Mouse (Mus musculus) frontal cortex, postnatal 25 days (tissue): ENCODE results near the gene Adk.

Source experiments
- DNase-seq, 2 experiments: peaks; one replicate each; pipeline ENCODE4 v3.0.0; 2022; ENCODE audit warnings: low spot score in 2 of 2

Adk gene

DNA sequence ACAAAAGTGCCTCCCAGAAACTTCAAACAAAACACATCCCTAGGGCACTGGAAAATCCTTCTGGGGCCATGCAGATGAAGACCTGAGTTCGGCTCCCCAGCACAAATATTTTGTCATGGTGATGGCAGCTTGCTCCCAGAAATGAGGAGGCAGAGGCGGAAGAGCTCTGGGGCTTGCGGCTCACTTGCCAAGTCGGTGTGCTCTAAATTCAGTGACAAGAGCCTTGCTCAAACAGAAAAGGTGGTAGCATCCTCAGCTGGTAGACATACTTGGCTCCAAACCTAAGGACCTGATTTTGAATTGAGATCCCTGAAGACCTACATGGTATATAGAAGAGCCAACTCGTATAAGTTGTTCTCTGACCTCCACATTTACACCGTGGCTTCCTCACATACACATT, 292.5 kb downstream of the Adk start:
- DNase-seq: no peak

GRCm38 (mm10) chr14:21348611-21349260, 296.4 kb downstream of the Adk start:
- no peak for DNase-seq

GRCm38 (mm10) chr14:21351646-21352045, 299.3 kb downstream of the Adk start:
- no peak for DNase-seq

GRCm38 (mm10) chr14:21356286-21356685, 303.9 kb downstream of the Adk start:
- DNase-seq: no peak

DNA sequence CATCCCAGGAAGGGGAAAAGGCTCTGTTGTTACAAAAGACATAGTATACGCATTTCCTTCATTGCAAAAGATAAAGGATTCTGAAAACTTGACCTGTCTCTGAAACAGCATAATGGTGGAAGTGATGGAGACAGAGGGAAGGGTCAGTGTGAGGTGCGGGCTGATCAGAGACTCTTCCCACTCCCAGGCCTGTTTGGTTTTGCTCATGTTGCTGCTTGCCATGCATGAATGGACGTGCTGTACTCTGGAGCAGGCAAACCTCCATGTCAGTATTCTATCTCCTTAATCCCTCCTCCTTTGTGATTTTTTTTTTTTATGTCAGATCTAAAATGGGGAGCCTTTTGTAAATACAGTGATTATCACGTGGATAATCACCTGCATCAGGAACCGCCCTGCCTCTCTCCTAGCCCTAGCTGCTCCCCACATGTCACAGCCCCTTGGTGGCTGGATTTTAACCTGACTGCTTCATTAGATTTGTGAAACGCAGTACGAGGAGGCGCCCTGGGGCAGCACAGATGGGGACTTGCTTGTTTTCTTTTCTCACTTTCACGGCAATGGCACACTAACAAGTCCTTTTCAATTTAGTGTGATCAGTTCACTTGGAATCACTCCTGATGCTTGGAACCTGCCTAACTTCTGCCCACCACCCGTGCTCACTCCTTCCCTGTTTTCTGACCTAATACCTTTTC, 307.0 kb downstream of the Adk start:
- no peak for DNase-seq

- no peak for DNase-seq
Measured at GRCm38 (mm10) chr14:21359896-21360525, 307.6 kb downstream of the Adk start.

DNA sequence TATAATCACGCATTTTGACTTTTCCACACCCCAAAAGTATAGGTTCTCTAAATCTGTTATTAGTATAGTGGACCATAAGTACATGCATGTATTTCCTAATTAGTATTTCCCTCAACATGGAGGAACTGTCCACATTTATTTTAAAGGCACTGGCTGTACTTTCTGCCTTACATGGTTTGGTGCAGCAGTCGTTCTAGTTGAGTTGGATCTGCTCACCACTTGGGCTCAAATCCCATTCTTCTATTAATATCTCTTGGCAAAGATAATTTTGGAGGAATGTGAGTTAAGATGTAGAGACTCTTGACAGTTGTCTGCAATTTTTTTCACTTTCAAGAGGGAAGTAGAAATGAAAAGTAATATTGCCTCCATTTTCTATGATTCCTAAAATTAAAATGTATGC, 314.7 kb downstream of the Adk start:
- DNase-seq: no peak

DNA sequence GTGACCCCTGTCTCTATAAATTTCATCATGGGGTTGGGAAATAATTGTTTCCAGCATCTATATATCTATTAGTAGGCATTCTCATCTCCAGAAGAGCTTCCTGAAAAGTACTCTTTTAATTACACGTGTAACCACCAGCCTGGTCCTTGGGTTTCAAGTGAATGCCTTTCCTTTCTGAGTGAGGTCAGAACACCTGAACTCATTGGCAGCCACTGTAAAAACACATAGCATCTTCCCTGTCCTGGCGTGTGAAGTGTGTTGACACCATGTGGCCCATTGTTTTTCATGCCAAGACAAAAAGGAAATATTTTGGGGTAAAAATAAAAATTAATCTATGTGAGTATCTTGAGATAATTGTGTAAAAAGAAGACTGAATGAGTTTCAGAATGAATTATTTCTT, 316.2 kb downstream of the Adk start:
- no peak for DNase-seq

GRCm38 (mm10) chr14:21369127-21369526, 316.8 kb downstream of the Adk start:
- peak; percentile 48 to 67 for DNase-seq

DNA sequence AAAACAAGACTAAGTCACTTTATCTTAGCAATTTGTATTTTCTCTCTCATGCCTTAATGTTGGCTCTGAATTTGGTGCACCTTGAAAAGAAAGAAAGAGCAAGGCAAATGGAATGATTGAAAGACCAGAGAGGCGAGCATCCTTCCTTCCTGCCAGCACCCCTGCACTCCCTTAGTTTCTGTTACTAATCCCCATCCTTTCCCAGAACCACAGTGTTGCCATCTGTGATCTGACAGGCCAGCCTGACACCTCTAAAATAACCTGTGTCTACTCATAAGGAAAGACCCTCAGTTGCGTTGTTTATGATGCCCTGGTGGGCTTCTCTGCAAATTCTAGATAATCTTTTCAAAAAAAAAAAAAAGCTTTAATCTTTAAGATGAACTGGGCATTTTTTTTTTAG, 319.6 kb downstream of the Adk start:
- DNase-seq: no peak

- no peak for DNase-seq
Measured at GRCm38 (mm10) chr14:21372689-21373088, 320.3 kb downstream of the Adk start.

DNA sequence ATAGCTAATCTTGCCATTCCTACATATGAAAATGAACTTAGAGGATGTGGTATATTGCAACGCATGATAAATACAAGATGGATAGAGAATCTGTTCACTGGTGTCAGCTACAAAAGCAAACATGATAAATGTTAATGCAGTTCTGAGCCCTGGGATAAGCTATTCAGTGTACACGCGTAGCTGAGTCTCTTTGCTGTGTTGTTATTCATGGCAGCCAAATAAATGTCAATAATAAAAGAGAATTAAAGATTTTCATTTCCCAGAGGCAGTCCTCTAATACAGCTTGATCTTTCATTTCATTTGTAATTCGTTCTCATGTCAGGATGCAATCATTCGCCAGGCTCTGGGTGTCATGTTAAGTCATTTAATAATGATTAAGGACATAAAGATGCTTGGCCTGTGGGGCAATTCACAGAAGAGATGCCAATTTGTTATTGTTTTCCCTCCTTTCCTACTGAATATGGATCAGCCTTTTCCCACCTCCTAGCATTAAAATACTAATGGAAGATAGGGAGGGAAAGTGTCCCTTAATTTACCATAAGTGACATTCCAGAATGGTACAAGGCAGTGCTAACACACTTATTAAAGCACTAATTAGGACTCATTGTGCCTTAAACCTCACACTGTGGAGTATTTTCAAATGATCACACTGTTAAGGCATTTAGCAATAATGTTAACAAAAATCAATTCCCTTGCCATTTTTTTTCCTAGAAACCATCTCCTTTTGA, 331.5 kb downstream of the Adk start:
- DNase-seq: no peak

DNA sequence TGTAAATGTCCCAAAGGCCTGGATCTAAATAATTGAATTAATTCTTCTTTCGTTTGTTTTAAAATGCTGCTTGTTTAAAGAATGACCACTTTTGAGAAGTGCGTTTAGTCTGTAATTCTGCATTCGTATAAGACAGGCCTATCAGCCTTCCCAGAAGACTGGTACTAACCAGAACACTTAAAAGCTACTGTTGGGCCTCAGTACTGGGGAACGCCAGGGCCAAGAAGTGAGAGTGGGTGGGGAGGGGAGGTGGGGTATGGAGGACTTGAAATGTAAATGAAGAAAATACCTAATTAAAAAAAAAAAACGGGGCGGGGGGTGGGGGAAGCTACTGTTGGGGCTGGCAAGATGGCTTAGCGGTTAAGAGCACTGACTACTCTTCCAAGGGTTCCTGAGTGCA, 347.1 kb downstream of the Adk start:
- no peak for DNase-seq

GRCm38 (mm10) chr14:21402157-21402601, 349.8 kb downstream of the Adk start:
- no peak for DNase-seq

GRCm38 (mm10) chr14:21402621-21403405, 350.4 kb downstream of the Adk start:
- DNase-seq: no peak

DNA sequence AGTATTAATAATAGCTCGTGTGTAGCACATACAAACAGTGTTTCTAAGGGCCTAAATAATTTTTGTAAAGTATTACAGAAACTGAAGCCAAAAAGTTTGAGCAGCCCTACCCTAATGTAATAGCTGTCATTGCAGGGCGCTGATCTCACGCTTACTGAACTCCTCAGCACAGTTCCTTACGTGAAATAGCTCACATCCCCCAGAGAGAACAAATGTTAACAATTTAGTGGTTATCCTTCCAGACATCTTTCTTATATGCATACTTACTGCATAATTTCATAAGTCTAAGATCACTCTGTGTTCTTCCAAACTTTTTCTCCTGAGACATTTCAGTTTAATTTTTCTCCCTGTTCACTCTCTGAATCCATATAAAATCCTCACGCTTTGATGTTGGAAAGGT, 354.6 kb downstream of the Adk start:
- no peak for DNase-seq

GRCm38 (mm10) chr14:21408846-21409245, 356.5 kb downstream of the Adk start:
- DNase-seq: no peak

GRCm38 (mm10) chr14:21410769-21411477, 358.5 kb downstream of the Adk start:
- DNase-seq: no peak

GRCm38 (mm10) chr14:21411524-21411923, 359.1 kb downstream of the Adk start:
- DNase-seq: no peak

GRCm38 (mm10) chr14:21418332-21418731, 366.0 kb downstream of the Adk start:
- DNase-seq: no peak

DNA sequence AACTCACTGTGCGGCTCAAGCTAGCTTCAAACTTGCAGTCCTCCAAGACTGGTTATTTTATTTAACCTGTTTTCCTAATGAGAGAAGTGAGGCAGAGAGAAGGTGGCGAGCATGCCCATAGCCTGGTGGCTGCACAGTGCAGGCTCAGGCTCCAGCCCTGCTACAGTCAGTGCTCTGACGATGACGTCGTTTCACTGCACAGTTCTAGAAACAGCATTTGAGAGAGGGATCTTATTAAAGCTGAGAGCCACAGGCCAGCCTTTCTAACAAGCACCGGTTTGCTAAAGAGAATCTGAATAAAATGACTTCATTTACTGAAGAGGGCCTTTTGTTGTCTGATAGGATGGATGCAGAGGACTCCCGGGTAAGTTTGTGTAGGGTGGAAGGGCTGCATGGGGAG, 375.0 kb downstream of the Adk start:
- DNase-seq: no peak
